Mouse (Mus musculus) left cerebral cortex, adult 9 months (tissue): ENCODE measurements around the gene Dcaf1.
A peak's percentile ranks its signal among the peaks of the same experiment; 100 is the strongest.

ENCODE experiments used
- DNase-seq, 2 experiments: peaks; one replicate each; pipeline ENCODE4 v3.0.0; 2022; ENCODE audit warnings: low spot score in 2 of 2

Gene Dcaf1

DNA sequence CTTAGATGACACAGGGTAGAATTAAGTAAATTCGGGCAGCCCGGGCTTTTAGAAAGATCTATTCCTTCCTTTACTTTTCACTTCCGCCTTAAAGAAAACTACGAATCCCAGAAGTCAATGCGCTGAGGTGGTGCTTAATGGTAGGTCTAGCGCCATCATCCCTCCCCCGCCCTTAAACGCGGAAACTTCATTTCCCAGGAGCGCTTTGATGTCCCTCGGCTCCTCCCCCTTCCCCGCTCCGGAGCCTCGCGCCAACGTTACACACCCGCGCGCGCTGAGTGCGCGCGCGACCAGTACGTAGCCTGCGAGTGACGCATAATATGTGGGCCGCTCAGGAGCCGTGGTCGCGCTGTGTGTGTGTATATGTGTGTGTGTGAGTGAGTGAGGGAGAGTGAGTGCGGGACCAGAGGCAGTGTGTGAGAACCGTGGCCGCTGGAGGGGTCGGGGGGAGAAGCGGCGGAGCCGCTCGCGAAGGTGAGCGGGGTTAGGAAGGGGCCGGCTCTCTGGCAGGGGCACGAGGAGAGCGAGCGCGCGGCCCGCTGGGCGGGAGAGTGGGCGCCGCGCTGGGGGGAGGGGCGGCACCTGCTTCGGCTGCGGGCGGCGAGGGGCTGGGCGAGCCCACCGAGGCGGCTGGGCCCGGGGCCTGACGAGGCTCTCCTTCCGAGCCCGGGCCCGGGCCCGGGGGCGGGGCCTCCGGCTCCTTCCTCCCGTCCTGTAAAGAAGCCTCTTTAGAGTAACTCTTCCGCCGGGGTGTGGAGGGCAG is at the start of gene Dcaf1:
TSS of gene Dcaf1 (plus strand) at position 257 of the 763 bp plus-strand sequence.
- DNase-seq, result peak; percentile 86 to 94

DNA sequence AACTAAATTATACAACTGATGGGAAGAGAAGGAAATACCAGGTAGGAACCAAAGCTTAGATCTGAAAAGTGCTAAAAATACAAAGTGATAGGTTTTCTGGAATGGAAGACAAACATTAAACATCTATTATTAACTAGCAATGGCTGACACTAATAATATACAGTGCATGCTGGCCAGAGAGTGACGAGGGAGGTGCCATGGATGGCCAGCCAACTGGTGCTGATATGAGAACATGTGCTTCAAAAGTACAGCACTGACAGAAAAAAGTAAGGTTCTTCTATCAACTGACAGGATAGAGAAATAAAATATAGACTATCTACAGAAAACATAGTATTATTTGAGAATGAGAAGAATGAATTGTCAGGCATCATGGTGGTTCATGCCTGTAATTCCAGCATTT is 45.6 kb upstream of the Dcaf1 start:
- DNase-seq, result no peak

DNA sequence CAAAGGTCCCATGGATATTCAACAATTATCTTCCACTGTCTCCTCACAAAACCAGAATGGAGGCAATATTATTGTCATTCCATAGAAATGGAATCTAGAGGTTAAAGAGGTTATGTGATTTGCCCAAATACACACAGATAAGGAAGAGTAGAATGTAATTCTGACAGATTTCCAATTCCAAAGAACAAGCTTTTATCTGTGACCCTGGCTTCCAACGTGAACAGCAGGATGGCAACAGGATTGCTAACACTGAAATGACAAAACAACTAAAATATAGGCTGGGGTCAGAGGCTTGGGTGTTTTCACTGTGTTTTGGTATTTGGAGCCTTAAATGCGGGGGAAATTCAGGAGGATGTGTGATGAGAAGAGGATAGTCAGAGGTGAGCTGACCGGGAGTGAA is 44.3 kb upstream of the Dcaf1 start:
- DNase-seq, result no peak

DNA sequence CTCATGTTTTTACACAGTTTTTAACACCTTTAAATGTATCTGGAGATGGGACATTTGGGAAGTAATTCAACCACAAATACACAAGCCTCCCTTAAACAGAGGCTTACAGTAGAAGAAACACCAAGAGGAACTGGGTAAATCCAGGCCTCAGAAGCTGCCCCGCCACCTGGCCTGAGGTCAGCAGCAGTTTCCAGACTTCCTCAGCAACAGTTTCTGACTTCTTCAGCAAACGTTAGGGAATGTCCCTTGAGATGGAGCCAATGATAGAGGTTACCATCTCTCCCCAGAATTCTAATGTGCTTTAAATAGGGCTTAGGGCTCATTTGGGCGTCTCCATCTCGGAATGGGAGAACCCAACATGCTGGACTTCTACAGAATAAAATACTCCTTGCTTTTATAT is 43.4 kb upstream of the Dcaf1 start:
- DNase-seq, result no peak

DNA sequence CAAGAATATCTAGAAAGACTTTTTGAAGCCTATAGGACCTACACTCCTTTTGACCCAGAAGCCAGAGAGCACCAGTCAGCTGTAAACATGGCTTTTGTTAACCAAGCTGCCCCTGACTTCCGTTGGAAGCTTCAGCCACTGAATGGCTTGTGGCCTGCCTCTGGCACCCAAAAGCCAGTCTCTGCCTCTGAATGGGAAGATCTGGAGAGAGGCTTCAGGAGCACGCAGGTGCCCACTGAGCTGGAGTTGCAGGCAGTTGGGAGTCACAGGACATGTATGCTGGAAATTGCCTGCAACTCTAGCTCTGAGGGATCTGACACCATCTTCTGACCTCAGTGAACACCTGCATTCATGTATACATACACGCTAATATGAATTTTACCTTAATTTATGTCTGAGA is 41.6 kb upstream of the Dcaf1 start:
- DNase-seq, result no peak

DNA sequence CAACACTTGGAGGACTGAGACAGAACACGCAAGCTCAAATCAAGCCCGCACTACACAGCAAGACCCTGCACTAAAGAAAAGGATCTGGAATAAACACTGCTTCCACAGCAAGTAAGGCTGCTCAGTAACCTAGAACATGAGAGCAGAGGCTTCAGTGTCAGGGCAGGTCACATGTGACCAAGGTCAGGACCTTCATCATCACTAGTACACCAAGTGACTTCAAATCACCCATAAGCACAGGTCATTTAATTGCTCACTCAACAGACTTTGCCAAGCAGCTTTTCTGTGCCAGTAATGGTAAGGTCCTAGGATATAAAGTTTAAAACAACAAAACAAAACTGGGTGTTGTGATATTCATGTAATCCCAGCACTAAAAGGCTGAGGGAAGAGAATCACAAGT is 38.1 kb upstream of the Dcaf1 start:
- DNase-seq, result no peak

DNA sequence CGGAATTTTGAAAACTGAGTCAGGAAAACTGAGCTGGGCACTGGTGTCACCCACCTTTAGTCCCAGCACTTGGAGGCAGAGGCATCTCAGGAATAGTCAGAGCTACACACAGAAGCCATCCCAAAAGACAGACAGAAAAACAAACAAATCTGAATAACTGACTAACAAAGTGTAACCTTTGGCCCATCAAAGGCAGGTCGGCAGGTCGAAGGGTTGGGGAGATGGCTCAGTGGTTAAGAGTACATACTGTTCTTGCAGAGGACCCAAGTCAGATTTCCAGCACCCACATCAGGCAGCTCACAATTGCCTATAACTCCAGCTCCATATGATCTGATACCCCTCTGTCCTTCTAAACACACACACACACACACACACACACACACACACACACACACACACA is 36.5 kb upstream of the Dcaf1 start:
- DNase-seq, result no peak

DNA sequence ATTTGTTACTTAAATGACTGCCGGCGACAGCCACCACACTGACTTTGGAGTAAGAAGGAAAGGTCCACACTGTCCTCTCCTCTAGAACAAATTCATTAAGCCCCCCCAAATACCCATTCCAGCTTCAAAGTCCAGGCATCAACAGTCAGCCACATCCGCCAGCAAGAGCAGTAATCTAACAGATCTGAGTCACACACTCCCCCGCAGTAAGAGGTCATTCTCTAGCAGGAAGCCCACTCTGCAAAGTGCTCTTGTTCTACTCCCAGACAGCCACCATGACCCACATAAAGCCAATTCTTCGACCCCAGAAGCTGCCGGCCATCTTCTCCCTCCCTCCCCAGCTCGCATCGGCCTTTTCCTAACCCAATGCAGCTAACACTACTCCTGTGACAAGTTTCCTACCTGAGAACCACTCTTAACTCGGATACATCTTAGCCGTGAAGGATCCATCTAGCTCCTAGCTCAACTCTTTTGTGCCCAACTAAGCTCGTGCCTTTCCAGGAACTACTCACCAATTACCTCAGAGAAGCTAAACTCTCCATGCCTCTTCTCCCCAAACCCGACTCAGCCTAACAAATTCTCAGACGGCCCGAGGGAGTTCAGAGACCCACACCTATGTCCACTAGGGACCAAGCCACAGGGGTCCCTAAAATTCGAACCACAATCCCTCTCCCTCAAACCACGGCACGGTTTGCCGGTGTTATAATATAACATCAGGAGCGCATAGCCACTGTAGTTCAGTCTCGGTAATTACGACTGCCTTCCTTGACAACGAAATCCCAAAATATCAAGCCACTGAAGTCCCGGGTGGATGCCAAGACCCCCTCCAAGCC is 33.5 kb upstream of the Dcaf1 start:
- DNase-seq, result peak in 1 of 2 experiments; percentile 5

DNA sequence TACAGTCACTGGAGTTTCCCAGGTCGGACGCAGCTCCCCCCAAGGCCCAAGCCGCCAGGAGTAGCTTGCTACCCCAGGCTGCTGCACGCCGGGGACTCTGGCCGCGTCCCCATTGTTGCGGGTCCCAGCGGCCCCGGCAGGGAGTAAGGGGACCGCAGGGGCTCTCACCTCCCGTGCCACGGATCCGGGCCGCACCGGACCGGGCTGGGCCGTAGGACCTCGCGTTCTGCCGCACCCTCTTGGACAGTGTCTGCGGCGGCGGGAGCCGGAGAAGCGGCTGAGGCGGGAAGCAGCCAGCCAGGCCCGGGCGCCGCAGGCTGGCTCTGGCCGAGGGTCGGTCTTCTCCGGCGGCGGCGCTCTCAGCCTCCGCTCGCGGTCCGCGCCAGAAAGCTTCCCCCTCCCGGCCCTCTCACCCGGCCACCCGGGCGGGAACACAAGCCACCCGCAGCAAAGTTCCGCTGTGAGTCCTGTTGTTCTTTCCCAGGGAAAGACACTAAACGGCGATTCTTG is 32.8 kb upstream of the Dcaf1 start, which contains the start of gene Rad54l2:
TSS of gene Rad54l2 (minus strand) at position 383 of the 510 bp plus-strand sequence.
- peak; percentile 27 to 83 for DNase-seq

DNA sequence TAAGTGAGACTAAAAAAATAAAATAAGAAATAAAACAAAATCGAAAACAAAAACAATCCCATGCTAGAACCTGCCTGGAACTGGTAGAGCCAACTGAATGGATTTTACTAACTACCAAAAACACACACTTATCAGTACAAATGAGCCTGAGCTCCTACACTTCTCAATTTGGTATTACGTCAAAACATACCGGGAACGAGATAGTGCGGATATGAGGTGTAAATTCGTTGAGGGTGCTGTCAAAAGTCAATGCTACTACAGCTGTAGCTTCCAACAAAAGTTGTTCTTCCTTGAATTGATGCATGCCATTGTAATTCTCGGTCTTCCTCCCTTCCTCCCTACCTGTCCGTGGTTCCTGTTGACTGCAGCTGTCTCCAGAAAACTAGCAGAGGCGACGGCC is 32.3 kb upstream of the Dcaf1 start:
- DNase-seq, result no peak

DNA sequence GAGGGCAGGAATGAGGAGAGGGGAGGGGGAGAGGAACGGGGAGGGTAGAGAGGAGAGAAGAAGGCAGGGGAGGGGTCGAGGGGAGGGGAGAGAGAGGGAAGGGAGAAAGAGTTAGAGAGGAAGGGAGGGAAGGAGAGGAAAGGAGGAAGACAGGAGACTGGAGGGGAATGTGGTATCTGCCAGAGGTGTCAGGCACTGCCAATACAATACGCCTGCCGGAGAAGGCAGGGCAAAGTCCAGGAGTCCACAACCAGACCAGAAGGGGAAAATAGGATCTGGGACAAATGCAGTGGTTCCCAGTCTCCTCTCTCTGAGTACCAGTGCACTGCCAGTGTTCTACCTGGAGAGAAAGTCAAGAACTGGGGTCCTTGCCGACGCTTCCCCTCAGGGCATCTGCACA is 30.8 kb upstream of the Dcaf1 start:
- no peak for DNase-seq

DNA sequence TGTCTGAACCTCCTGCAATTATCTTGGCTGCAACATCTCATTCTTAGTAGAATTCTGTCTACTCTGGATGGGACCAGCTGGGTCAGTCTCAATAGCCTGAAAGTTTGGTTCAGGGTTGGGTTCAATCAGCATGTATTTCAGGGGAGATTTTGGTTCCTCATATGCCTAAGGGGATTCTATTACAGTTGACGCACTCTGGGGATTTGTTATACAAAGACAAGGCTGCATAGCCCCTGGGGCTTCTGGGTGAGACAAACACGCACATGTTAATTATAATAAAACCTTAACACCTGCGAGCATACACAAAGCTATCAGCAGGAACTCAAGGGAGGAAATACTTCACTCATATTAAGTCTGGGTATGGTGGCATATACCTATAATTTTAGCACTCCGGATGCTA is 15.2 kb upstream of the Dcaf1 start:
- DNase-seq, result no peak

DNA sequence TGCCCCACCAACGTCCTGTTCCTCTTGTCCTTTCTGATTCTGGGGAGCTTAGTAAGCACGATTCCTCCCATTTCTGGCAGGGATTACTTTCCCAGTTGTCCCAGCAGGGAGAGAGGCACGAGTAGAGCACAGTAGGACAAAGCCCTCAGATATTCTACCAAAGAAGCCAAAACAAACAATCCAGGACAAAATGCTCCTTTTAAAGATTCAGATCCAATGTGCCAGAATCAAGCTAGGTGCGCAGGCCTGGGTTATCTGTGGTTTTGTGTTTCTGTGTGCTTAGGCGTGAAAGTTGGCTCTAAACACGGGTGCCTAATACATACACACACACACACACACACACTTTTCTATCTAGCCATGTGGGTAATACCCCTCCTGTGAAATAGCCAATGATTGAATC is 3.5 kb upstream of the Dcaf1 start:
- no peak for DNase-seq

DNA sequence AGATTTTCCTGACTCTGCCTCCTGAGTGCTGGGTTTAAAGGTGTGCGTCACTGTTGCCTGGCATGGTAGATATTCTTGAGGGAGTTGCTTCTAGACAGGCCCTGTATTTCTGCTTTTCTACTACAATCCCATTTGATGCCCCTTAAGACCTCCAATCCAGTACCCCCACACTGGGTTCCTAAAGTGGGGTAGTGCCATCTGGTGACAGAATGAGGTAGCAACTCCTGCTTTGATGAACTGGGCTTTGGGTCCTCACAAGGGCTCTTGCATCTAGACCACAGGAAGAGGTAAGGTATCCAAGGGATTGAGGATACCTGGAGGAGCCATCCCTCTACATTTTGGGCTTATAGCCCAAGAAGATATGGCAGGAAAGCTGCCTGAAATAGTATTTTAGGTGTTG is 2.5 kb upstream of the Dcaf1 start:
- DNase-seq, result peak in 1 of 2 experiments; percentile 9

DNA sequence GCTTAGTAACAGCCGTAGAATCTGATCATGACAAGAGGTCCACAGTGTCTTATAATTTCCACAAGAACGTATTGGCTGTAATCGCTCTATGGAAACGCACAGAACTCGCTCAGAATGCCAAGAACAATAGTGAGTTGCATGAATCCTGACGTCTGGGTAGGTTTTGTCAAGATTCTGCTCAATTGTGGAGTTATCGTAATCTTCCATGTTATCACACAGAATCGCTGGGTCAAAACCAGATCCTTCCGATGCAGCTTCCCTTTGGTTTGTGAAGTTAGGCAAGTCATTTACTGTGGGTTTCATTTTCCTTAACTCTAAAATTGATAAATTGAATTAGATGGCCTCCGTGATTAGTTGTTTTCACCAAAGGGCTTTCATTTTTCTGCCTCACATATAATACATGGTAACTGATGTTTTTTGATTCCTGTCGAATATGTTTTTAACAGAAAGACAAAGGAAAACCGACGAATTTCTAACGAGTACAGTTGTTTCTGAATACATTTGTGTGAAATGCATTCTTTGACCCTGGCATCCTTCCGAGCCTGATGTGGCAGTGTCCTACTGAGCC is 540 bp upstream of the Dcaf1 start:
- DNase-seq, result no peak

DNA sequence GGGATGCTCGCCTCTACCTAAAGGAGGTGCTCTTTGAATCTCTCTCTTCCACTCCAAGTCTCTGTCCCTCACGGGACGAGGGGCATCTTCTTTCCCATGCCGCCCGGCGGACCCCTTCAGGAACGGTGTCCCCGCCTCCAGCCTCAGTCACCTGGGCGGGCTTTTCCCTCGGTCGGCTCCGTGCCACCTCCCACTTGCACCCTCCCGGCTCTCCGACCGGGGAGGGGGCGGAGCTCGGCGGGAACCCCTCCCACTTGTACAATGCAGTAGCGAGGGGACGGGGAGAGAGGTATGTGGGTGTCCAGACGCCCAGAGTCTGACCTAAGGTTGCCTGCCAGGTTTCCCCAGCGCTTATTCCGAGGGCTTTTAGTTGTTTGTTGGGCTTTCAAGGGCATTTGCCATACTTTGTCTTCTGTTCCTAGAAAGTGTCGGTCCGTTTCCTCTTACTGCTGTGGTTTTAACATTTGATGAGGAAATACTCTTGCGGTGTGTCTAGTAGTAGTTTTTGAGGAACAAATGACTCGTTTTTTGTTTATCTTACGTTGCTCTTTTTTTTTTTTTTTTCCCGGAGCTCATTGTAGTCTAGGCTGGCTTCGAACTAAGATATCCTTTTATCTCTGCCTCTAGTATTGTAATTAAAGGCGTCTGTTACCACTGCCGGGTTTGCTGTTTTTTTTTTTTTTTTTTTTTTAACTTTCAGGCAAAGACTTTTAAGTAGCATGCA is 869 bp downstream of the Dcaf1 start:
- peak; percentile 52 to 69 for DNase-seq

DNA sequence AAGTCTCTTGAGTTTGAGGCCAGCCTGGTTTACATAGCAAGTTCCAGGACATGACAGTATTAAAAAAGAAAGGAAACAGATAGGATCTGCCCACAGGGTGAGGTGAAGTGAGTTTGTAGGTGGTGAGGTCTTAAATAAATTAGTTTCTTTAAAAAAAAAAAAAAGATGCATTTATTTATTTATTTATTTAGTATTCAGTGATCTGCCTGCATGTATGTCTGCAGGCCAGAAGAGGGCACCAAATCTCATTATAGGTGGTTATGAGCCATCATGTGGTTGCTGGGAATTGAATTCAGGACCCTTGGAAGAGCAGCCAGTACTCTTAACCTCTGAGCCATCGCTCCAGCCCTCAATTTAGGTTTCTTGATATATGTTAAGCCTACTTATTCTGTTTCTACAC is 18.9 kb downstream of the Dcaf1 start:
- DNase-seq, result no peak

DNA sequence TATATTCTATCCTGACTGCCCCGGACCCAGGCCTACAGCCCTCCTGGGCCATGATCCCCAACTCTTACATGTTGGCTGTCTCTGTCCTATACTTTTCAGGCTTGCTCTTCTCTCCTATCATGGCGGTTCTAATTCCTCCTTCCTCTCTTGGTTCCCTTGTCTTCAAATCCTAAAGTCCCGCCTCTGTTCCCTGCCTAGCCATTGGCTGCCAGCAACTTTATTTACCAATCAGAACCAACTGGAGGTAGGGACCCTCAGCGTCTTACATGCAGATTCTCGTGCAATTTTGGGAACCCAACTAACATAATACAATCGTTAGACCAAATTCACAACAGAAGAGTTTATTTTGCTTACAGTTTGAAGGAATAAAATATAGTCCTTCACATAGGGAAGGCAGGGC is 21.1 kb downstream of the Dcaf1 start:
- DNase-seq, result no peak

DNA sequence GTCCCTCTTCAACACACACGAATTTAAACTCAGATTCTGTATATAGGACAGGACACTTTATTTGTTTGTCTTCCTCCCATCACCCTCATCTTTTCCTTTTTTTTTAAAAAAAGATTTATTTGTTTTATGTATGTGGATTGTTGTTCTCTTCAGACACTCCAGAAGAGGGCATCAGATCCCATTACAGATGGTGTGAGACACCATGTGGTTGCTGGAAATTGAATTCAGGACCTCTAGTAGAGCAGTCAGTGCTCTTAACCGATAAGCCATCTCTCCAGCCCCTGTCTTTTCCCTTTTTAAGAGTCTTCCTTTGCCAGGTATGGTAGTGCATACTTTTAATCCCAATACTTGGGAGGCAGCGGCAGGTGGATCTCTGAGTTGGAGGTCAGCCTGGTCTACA is 35.0 kb downstream of the Dcaf1 start:
- DNase-seq, result no peak

DNA sequence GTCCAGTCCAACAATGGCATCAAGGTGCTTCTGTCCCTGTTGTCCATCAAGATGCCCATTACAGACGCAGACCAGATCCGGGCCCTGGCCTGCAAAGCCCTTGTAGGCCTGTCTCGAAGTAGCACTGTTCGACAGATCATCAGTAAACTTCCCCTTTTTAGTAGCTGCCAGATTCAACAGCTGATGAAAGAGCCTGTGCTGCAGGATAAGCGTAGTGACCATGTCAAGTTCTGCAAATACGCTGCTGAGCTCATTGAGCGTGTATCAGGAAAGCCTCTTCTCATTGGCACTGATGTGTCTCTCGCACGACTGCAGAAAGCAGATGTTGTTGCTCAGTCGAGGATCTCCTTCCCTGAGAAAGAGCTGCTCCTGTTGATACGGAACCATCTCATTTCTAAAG is 36.4 kb downstream of the Dcaf1 start:
- DNase-seq, result no peak

DNA sequence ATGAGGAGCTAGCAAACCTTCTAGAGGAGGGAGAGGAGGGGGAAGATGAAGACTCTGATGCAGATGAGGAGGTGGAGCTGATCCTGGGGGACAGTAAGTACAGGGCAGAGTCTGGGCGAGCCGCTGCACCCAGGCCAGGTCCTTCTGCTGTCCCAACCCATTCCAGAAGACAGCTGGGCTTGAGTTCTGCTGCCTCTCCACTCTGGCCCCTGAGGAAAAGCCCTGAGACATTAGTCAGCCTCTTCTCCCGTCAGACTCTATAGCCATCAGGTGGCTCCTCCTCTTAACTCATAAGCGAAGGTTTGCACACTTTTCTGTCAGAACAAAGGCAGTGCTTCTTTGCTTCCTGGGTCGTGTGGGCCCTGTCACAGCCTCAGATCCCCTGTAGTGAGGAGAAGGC is 52.5 kb downstream of the Dcaf1 start:
- no peak for DNase-seq

DNA sequence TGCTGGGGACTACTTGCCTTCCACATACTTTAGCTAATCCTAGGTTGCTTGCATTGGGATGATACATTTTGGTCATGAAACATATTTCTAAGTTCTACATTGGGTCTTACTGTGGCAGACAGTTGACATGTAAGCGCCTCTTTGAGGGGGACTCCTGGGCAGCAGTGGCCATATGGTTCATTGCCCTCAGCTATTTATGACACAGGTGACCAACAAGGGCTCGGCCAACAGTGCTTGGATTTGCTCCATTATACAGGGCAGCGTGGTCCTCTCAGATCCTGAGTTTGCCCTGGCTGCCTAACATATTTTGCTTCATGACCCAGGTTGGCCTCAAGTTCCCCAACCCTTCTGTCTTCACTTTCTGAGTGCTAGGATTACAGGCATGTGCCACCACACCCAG is 55.0 kb downstream of the Dcaf1 start:
- no peak for DNase-seq
